Mouse (Mus musculus): ENCODE measurements around the gene Gm2022.
"Not testable (repeated sequence)": the region's sequence is repeated elsewhere in the genome, so short reads cannot be mapped to it uniquely, and the experiment has no call there.

Gene Gm2022

GRCm38 (mm10) chr12:87895070-87895469 is at the start of gene Gm2022:
TSS of gene Gm2022 (plus strand) at chr12:87895370.
- DNase-seq (ENCODE audit: low read depth, low spot score): not testable (repeated sequence)

GRCm38 (mm10) chr12:87850657-87851056 is 44.5 kb upstream of the Gm2022 start:
- not testable (repeated sequence) for DNase-seq (ENCODE audit: low read depth, low spot score)

- DNase-seq (ENCODE audit: low read depth, low spot score): not testable (repeated sequence)
Observed at GRCm38 (mm10) chr12:87856067-87856466, 39.1 kb upstream of the Gm2022 start.

GRCm38 (mm10) chr12:87861740-87862692 is 33.2 kb upstream of the Gm2022 start:
- DNase-seq (ENCODE audit: low read depth, low spot score): not testable (repeated sequence)

- DNase-seq (ENCODE audit: low read depth, low spot score): not testable (repeated sequence)
Observed at GRCm38 (mm10) chr12:87863638-87864037, 31.5 kb upstream of the Gm2022 start.

- DNase-seq (ENCODE audit: low read depth, low spot score): not testable (repeated sequence)
Observed at GRCm38 (mm10) chr12:87864048-87864447, 31.1 kb upstream of the Gm2022 start.

- not testable (repeated sequence) for DNase-seq (ENCODE audit: low read depth, low spot score)
Observed at GRCm38 (mm10) chr12:87873772-87874171, 21.4 kb upstream of the Gm2022 start, which contains the start of gene Gm2016. TSS of gene Gm2016 (plus strand) at chr12:87874072.

GRCm38 (mm10) chr12:87919721-87920120 is 24.6 kb downstream of the Gm2022 start, which contains the start of gene Gm2035:
TSS of gene Gm2035 (minus strand) at chr12:87919857.
- DNase-seq (ENCODE audit: low read depth, low spot score): not testable (repeated sequence)

All from telencephalon, adult 2 months (tissue).